8 mouse cellular contexts compared by ENCODE assay signal in the genomic region with DNA sequence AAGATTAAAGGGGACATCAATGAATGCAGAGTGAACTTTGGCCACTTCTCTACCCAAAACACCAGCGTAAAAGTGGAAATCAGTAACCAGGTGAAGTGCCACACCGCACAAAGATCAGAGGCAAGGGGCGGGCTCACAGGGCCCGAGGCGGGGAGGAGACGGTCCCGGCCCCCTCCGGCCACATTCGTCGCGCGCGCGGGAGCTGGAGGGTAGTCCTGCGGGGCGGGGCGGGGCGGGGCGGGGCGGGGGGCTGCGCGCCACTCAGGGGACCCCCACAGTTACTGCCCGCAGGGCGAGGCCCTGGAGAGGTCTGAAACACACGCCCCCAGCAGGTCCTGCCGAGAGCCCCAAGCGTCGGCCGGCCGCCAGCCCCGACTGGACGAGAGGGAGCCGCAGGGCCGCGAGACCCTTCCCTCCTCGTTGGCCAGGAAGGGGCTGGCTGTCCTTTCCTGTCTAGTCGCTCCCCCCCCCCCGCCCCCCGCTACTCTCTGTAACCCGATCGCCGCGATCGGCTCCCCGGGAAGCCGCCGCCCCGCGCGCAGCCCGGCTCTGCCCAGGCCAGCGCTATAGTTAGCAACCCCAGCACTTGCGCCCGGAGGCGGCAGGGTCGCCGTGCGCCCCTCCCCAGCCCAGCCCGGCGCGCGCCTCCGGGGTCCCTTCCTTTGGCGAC. TPM values are rescaled to one million over a fixed set of nuclear protein-coding genes. Genes with fewer than 3 reads are reported as not detected.
DNase-seq lines count a peak whose midpoint lies in the region; ATAC-seq lines count a peak whose summit lies in the region.

No protein-coding gene starts in this region.

- ATAC-seq in erythroblast, adult 5-6 weeks (replicated peaks; ENCODE audit: low FRiP score, poor library complexity, severe bottlenecking): no peak
- peak; percentile 89 for ATAC-seq in intestine, embryonic 14.5 days (replicated peaks; ENCODE audit: low FRiP score, low TSS enrichment, low read depth)
- peak; percentile 90 for ATAC-seq in liver, embryonic 16.5 days (ENCODE audit: low read depth)
- ATAC-seq in neural tube, embryonic 15.5 days (ENCODE audit: low FRiP score): peak; percentile 85

- peak overlapping the region; percentile 60 for H3K4me2 ChIP-seq in intestine, embryonic 14.5 days (ENCODE audit: low read length)
- H3K4me2 ChIP-seq in liver, embryonic 16.5 days (ENCODE audit: low read depth, low read length): peak overlapping the region; percentile 53
- peak overlapping the region; percentile 73 for H3K4me2 ChIP-seq in neural tube, embryonic 15.5 days

- peak overlapping the region; percentile 56 for H3K4me3 ChIP-seq in erythroblast, embryonic 14.5 days (replicated peaks)
- peak overlapping the region; percentile 93 for H3K4me3 ChIP-seq in intestine, embryonic 14.5 days (ENCODE audit: low read depth, low read length)
- H3K4me3 ChIP-seq in liver, embryonic 16.5 days (ENCODE audit: low read depth, low read length): peak overlapping the region; percentile 64
- H3K4me3 ChIP-seq in neural tube, embryonic 15.5 days (replicated peaks): peak overlapping the region; percentile 85

- DNase-seq in cerebellum, postnatal 14 days: peak; percentile 51 to 54
- peak; percentile 67 for DNase-seq in gastrocnemius, postnatal 25 days
- peak; percentile 87 for DNase-seq in intestine, embryonic 14.5 days (ENCODE audit: low spot score)
- DNase-seq in B cell, adult 2 months: no peak

- no peaks in the 10 kb centered on the region for H3K36me3 ChIP-seq in erythroblast, embryonic 14.5 days (ENCODE audit: control insufficient read depth)
- H3K36me3 ChIP-seq in intestine, embryonic 14.5 days (ENCODE audit: control insufficient read depth, insufficient read depth, low read length): no peaks in the 10 kb centered on the region
- H3K36me3 ChIP-seq in liver, embryonic 16.5 days (ENCODE audit: control insufficient read depth, insufficient read depth): no peaks in the 10 kb centered on the region
- H3K36me3 ChIP-seq in neural tube, embryonic 15.5 days: no peaks in the 10 kb centered on the region

- no peaks in the 10 kb centered on the region for H3K9me3 ChIP-seq in erythroblast, embryonic 14.5 days (ENCODE audit: control insufficient read depth, low read length)
- no peaks in the 10 kb centered on the region for H3K9me3 ChIP-seq in intestine, embryonic 14.5 days (ENCODE audit: control insufficient read depth, low read length)
- no peaks in the 10 kb centered on the region for H3K9me3 ChIP-seq in liver, embryonic 16.5 days (replicated peaks; ENCODE audit: control insufficient read depth, low read length)
- no peaks in the 10 kb centered on the region for H3K9me3 ChIP-seq in neural tube, embryonic 15.5 days (replicated peaks)

- under 1% methylated on average over 60 of the region's 64 CpGs for WGBS in intestine, embryonic 14.5 days
- under 1% methylated on average over 61 of the region's 64 CpGs for WGBS in liver, embryonic 16.5 days (ENCODE audit: insufficient replicate concordance)
- WGBS in neural tube, embryonic 15.5 days: 2% methylated on average over 60 of the region's 64 CpGs

- H3K27me3 ChIP-seq in erythroblast, embryonic 14.5 days (ENCODE audit: control insufficient read depth): peaks cover 33% of the 10 kb centered on the region
- no peaks in the 10 kb centered on the region for H3K27me3 ChIP-seq in intestine, embryonic 14.5 days (replicated peaks; ENCODE audit: control insufficient read depth, insufficient read depth, low read length)
- H3K27me3 ChIP-seq in liver, embryonic 16.5 days (ENCODE audit: control insufficient read depth, insufficient read depth, low read depth, low read length): peaks cover 23% of the 10 kb centered on the region
- no peaks in the 10 kb centered on the region for H3K27me3 ChIP-seq in neural tube, embryonic 15.5 days (replicated peaks)

- H3K9ac ChIP-seq in intestine, embryonic 14.5 days (ENCODE audit: low read length): peak overlapping the region; percentile 86
- H3K9ac ChIP-seq in liver, embryonic 16.5 days (ENCODE audit: low read depth, low read length): peak overlapping the region; percentile 59
- H3K9ac ChIP-seq in neural tube, embryonic 15.5 days (replicated peaks): peak overlapping the region; percentile 81

- peak overlapping the region; percentile 97 for H3K27ac ChIP-seq in intestine, embryonic 14.5 days (ENCODE audit: low read depth)
- peak overlapping the region; percentile 79 for H3K27ac ChIP-seq in liver, embryonic 16.5 days (ENCODE audit: low read length)
- peak overlapping the region; percentile 96 for H3K27ac ChIP-seq in neural tube, embryonic 15.5 days (replicated peaks)

- no peaks in the 10 kb centered on the region for H3K4me1 ChIP-seq in erythroblast, embryonic 14.5 days (ENCODE audit: control insufficient read depth)
- H3K4me1 ChIP-seq in intestine, embryonic 14.5 days (replicated peaks; ENCODE audit: control insufficient read depth, insufficient read depth, low read length): peaks cover 21% of the 10 kb centered on the region
- H3K4me1 ChIP-seq in liver, embryonic 16.5 days (ENCODE audit: control insufficient read depth, low read depth, low read length): no peaks in the 10 kb centered on the region
- H3K4me1 ChIP-seq in neural tube, embryonic 15.5 days: peaks cover 33% of the 10 kb centered on the region

RNA-seq across cellular contexts. Expression of gene Rbms1, which starts 0.9 kb away (rescaled TPM):
- polyA plus RNA-seq in erythroblast, embryonic 14.5 days (2012): 3.5 and 3.8 TPM in 2 replicates
- total RNA-seq in erythroblast, adult 5-6 weeks (2015; ENCODE audit: low replicate concordance): 18.3 and 18.8 TPM in 2 replicates
- 9.3 and 17.9 TPM in 2 replicates for total RNA-seq in erythroblast, adult 5-6 weeks (2017; ENCODE audit: low replicate concordance)
- total RNA-seq in gastrocnemius, postnatal 25 days (2021): 10 to 100 TPM; 21.8 to 22.1 TPM
- 100 and 101 TPM in 2 replicates for polyA plus RNA-seq in intestine, embryonic 14.5 days (2014; fragmentation: Nextera tagmentation; extraction: Ambion mirVana)
- 39.6 and 44.9 TPM in 2 replicates for polyA plus RNA-seq in liver, embryonic 16.5 days (2015; fragmentation: Nextera tagmentation; extraction: Ambion mirVana)
- 65.2 and 84.1 TPM in 2 replicates for polyA plus RNA-seq in neural tube, embryonic 15.5 days (2015; fragmentation: Nextera tagmentation; extraction: Ambion mirVana)

Comparison
In these comparisons a context has a peak if more than half of its experiments do, and no peak if none do; other contexts are left out.
1. DNase-seq: peak in cerebellum, postnatal 14 days (2 of 2), gastrocnemius, postnatal 25 days (single experiment) and intestine, embryonic 14.5 days (single experiment); none in B cell, adult 2 months (0 of 2).
2. Peak in every context shown above with its lines, with median percentiles within 50 percentile points of each other: H3K4me3 ChIP-seq, H3K27ac ChIP-seq, H3K4me2 ChIP-seq and H3K9ac ChIP-seq.